Mouse (Mus musculus): Measurements from ENCODE around the gene Bdh2.

The Bdh2 gene

DNA sequence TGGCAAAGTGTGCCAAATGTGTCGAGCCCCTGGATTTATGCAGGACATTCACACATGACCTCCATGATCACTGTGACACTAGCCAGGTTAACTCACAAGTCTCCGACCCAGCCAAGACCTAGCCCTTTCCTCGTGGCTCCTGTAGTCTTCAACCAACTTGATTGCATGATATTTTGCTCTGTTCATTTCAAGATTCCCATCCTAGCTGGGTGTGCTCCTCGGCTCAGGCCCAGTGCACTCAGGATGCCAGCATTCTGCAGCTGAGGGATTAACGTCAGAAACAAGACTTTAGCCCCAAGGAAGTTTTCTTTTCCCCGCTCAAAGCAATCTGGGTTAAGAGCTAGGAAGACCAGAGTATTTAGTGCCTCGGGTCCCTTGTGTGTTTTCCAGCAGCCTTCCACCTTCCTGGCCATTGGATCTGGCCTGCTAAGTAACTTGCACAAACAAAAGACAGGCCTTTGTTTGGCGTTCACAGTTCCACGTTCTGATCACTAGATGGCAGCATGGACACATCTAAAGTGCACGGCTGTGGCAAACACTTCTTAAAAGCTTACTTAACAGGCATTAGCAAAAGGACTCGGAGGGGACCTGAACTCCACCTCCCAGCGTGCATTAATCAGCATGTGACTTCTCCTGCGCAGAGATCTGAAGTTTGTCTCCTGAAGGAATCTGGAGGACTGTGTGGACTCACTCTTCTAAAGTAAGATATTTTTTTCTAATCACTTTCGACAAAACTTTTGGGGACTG lies at the start of gene Bdh2:
Gene Bdh2, plus strand, starts transcription at position 553 of the 747 bp plus-strand sequence.
- peak; percentile 93 for DNase-seq (ENCODE audit: low spot score)

DNA sequence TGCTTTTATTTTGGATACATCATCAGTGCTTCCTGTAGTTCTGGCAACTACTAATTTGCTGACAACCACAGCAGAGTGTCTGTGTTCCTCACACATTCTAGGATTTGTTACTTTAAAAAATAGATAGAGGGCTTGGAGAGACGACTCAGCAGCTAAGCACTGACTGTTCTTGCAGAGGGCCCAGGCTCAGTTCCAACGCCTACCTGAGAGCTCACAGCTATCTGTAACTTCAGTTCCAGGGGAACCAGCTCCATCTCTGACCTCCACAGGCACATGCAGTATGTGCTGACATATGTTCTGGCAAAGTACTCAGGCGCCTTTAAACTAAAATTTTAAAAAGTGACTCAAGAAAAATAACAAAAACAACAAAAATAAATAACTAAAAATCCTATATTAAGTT lies 49.0 kb upstream of the Bdh2 start:
- DNase-seq (ENCODE audit: low spot score), result no peak

DNA sequence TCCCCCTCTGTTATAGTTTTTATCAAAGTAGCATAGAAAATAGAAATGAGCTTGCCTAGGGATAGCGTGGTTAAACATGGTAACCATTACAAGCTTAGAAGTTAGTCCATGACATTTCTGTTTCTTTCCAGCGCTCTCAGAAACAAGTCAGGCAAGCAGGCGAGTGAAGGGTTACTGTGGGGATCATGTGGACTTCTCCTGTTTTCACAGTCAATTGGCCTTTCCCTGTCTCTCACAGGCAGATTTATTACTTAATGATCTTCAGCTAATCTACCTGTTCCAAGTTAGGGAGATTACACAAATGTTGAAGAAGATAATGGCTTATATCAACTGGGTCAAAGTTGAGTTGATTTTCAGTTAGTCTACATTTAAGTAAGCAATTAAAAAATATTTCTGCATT lies 48.6 kb upstream of the Bdh2 start:
- DNase-seq (ENCODE audit: low spot score), result no peak

DNA sequence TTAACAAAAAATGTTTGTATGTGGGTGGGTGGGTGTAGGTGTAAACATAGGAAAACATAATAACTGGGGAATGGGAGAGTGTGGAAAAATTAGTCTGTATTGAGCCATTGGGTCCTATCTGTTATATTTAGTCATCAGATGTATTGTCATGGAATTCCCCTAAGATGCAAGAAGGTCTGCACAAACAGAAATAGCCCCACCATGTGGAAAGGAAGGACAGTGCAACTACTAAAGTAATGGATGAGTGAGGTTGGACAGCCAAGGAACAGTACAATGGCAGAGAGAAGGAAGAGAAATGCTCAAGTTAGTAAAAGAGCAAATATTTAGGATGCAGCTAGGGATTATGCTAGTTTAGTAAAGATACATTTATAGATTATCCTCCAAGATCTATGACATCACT lies 35.3 kb upstream of the Bdh2 start:
- DNase-seq (ENCODE audit: low spot score), result peak; percentile 51

DNA sequence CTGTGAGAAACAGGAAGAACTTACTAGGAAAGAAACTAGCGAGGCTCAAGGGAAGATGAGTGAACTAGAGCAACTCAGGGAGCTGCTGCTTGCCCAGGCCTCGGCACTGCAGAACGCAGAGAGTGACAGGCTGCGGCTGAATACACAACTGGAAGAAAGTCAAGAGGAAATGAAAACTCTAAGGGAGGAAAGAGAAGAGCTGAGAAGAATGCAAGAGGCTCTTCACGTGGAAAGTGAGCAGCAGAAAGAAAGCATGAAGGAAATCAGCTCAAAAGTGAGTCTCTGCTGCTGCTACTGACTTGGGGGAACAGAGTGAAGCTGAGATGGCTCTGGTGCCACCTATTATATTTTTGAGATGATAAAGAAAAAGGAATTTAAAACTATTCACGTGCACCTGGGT lies 34.2 kb upstream of the Bdh2 start:
- DNase-seq (ENCODE audit: low spot score), result no peak

DNA sequence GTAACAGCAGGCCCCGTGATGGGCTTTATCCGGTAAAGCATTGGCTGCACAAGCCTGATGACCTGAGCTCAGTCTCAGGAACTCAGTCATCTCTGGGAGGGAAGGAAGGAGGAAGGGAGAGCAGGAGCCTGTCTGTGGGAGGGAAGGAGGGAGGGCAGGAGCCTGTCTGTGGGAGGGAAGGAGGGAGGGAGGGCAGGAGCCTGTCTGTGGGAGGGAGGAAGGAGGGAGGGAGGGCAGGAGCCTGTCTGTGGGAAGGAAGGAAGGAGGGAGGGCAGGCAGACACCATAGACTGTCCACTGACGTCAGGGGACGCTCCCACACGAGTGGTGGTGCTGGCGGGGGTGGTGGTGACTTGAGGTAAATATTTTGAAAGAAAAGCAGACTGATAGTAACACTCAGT lies 31.9 kb upstream of the Bdh2 start:
- DNase-seq (ENCODE audit: low spot score), result no peak

DNA sequence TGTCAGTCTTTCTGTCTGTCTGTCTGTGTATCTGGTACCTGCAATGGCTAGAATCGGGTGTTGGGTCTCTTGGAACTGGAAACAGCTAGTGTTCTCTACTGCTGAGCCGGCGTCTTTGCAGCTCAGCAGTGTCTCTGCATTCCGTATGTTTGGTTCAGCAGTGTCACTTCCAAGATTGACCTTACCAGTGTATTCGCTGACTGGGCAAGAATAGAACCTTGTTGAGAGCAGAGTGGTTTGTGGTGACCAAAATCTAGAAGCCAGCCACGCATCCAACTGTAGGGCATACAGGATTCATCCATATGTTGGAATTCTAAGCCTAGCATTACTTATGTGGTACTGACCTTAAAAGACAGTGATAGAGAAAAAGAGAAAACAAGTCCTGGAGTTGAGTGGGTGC lies 29.2 kb upstream of the Bdh2 start:
- no peak for DNase-seq (ENCODE audit: low spot score)

DNA sequence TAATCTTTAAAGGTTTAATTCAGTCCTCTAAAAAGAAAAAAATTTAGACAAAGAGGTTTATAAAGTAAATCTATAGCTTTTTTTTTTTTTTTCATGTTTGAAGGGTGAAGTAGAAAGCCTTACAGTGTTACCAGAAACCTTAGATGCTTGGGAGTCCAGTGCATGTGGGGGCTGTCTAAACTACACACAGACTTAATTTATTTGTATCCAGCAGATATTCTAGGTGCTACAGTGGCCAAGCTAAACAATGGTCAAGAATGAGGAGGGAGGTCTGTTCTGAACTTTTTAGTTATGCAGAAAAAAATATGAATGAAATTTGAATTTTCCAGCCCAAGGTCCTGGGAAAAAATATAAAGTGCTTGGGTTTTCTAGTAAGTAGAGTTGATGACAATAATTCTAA lies 26.2 kb upstream of the Bdh2 start:
- DNase-seq (ENCODE audit: low spot score), result no peak

DNA sequence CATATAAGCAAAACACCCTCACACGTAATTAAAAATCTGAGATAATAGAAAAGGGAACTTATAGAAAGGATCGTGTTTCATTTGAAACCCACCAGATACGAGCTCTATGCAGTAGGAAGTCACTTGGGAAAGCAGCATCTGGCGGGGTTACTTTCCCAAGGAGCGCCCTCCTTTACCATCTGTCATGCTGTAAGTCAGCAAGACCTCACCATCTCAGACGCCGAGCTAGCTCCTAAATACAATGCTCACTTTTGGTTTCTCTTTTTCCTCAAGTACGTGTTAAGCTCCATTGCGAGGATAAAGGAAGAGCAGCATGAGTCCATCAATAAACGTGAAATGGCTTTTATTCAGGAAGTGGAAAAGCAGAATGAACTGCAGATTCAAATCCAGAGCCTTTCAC lies 22.1 kb upstream of the Bdh2 start:
- no peak for DNase-seq (ENCODE audit: low spot score)

DNA sequence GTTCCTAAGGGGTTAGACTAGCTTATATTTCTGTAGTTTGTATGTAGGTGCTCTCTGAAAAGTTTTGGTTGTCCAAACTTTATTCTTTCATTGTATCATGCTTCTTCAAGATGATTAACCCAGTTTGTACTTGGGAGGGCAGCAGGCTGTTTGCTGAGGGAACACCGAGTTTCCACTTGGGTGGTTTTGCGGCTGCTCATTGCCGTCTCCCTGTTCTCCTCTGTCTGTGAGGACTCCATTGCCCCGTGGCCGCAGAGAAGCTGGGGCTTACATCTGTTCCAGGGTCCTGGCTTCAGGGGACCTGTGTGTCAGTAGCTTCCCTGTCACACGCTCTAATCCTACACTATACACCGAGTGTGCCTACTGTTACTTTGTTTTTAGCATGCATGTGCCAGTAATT lies 20.8 kb upstream of the Bdh2 start:
- DNase-seq (ENCODE audit: low spot score), result no peak

DNA sequence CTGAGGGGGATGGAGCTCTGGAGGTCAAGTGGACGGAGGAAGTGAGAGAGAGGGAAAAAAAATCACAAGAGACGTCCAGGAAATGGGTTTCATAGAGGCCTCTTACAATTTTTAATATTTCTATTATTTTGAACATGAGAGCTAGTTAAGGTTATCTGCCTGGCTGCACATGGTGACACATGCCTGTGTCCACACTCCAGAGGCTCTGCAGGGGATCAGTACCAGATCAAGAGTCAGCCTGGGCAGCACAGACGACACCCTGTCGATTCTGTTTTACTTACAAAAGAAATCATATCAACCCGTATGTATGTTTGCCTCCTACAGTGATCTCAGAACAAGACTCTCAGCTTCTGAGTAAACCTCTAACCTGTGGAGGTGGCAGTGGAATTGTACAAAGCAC lies 12.4 kb upstream of the Bdh2 start:
- no peak for DNase-seq (ENCODE audit: low spot score)

DNA sequence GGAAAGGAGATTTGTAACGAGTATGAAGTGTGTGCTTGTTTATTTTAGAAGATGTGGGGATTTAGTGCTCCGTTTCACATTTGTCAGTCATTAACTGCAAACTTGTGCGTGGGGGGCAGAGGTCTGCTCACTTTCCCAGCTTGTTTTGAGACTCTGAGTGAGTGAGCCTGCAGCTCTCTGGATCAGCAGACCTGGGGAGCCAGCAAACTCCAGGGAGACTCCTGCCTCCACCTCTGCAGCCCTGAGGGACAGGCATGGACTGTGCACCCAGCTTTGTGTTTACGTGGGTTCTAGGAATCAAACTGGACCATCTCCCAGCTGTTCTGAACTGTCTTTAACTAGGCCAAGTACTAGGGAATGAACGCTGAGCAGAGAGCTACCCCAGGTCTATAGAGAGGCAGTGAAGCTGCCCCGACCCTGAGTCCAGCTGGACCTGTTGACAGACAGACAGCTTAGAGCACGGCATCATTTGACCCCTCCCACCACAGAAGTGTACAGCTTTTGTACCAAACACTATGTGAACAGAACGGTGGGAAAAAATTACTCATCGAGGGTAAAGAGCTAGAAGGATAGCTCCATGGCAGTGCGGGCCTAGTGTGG lies 11.5 kb upstream of the Bdh2 start:
- no peak for DNase-seq (ENCODE audit: low spot score)

DNA sequence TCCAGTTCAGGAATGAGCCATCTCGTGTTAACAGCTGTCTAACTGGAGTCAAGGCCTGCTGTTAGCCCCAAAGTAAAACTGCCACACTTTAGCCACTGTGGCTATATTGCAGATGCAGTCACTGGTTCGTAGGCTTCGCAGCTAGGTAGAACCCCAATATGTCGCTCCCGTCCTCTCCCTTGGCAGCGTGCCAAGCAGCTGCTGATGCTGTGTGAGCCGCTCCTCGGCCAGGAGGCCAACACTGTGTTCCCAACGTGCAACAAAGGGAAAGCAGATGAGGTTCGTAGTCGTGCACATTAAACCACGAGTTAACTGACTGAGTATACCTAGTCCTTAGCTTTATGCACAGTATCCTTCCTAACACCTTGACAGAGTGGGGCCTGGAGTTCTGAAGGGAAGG lies 8.4 kb upstream of the Bdh2 start:
- no peak for DNase-seq (ENCODE audit: low spot score)

DNA sequence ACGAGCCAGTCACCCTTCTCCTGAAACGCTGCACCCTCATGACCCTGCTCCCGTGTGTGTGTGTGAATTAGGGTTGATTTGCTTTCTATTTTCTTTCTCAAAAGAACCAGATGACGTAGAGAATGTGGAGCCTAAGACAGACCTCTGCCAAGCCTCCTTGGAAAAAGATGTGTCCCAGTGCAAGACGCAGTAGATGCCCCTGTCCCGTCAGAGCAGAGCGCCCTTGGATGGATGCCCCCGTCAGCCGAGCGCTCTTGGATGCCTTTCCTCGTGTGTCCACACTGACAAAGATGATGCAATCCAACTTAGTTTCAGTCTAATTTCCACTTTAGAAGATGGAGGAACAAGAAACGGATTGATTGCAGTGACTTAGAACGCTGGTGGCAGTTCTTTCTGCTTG lies 8.0 kb upstream of the Bdh2 start:
- DNase-seq (ENCODE audit: low spot score), result no peak

DNA sequence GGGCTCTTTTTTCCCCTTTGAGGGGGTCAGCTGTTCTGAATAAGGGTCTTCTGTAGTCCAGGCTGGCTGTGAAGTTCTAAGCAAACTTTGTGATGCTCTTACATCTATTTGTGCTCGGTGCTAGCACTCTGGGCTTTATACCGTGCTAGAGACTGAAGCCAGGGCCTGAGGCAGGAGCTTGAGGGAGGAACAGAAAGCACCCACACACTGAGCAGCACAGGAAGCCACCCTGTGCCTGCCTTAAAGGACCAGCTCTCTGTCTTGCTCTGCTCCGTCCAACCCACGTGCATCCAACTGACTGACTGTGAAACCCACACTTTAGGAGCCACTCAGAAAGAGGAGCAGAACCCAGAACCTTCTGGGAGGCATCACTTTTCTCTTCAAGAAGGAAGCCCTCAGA lies 861 bp upstream of the Bdh2 start:
- DNase-seq (ENCODE audit: low spot score), result no peak

DNA sequence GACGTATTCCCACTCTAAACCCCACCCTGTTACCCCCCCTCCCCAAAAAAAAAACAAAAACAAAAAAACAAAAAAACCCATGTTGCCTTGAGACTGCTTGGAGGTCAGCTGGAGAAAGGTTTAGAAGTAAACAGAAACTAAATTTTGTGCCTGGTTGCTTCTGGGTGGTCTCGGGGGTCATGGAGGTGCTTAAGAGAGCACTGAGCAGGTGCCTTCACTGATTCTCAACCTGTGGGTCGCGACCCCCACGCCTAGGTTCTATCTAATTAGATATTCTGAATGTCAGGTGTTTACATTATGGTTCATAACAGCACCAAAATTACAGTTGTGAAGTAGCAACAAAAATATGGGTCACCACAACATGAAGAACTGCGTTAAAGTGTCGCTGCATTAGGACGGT lies 680 bp downstream of the Bdh2 start:
- DNase-seq (ENCODE audit: low spot score), result no peak

DNA sequence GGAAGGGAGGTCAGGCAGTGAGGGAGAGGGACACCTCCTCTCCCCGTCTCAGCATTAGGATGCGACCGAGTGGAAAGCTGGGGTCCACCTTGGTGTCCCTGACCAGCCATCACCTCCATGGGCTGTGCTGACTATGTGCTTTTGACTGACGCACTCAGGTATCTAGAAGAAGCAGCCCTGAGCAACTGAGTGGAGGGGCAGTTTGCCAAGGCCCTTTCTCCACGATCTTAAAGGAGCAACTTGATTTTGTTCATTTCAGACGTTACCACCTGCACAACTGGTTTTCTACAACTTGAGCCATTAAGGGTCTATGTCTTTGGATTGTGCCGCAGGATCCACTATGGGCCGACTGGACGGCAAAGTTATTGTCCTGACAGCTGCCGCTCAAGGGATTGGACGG lies 4.2 kb downstream of the Bdh2 start:
- no peak for DNase-seq (ENCODE audit: low spot score)

DNA sequence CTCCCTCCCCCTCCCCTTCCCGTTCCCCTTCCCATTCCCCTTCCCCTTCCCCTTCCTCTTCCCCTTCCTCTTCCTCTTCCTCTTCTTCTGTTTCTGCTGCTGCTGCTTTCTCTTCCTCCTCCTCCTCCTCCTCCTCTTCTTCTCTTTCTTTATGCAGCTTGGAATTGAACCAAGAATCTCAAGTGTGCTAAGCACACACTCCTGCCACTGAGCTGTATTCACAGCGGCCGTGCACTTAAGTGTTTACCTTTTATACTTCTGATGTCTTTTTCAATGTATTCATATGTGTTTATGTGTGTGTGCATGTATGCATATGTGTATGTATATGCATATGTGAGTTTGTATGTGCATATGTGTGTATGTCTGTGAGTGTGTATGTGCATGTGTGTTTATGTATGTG lies 4.8 kb downstream of the Bdh2 start:
- no peak for DNase-seq (ENCODE audit: low spot score)

DNA sequence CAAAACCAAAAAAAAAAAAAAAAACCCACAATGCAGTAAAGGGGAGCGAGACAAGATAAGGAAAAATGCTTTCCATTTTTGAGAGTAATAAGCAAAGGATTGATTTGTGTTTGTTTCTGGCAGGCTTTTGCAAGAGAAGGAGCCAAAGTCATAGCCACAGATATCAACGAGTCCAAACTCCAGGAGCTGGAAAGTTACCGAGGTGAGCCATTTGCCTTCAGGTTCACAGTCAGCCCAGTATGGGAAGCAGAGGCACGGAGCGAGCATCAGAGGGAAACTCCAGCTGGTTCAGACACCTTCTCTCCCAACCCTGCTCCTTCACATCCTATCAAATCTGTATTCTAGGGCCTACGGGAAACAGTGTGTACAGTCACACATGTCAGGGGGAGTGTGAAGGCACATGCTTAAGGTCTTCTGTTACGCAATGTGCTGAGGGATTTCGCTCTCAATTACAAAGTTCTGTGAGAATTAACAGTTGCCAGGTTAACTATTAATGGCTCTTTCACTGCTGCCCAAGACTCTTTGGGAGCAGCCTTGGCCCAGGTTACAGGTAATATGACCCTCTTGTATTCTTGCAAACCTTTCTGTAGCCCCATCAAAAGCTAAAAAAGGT lies 7.2 kb downstream of the Bdh2 start:
- DNase-seq (ENCODE audit: low spot score), result no peak

DNA sequence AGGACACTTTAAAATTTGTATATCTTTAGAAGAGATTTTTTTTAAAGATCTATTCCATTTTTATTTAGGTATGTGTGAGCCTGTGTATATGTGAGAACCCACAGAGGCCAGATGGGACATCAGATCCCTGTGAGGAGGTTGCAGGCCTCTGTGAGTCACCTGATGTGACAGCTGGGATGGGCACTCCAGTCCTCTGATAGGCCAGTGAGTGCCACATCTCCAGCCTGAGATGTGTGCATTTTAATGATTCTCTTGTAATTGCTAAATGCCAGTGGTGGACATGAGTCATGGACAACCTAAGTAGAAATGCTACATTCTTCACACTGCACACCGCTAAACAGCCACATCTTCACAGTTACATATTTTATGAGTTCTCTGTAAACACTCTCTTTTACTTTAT lies 8.1 kb downstream of the Bdh2 start:
- no peak for DNase-seq (ENCODE audit: low spot score)

DNA sequence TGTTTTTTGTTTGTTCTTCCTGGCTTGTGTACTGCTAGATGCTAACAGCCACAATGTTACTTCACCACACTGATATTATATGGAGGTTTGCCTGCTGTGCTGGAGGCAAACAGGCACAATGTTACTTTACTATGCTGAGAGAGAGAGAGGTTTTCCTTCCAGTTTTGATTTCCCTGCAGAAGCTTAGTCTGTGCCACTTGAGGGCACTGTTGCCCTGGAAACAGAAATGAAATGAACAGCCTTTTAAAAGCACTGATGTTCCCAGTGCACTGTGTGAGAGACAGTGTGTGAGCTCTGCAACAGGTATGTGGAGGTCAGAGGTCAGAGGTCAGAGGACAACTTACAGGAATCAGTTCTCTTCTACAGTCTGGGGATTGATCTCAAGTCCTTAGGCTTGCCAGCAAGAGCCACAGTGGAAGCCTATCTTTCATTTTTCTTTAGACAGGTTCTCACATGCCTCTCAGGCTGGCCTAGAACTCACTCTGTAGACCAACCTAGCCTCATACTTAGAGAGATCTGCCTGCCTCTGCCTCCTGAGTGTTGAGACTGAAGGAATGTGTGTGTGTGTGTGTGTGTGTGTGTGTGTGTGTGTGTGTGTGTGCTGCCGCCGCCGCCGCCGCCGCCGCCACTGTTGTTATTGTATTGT lies 9.4 kb downstream of the Bdh2 start:
- DNase-seq (ENCODE audit: low spot score), result peak; percentile 89

DNA sequence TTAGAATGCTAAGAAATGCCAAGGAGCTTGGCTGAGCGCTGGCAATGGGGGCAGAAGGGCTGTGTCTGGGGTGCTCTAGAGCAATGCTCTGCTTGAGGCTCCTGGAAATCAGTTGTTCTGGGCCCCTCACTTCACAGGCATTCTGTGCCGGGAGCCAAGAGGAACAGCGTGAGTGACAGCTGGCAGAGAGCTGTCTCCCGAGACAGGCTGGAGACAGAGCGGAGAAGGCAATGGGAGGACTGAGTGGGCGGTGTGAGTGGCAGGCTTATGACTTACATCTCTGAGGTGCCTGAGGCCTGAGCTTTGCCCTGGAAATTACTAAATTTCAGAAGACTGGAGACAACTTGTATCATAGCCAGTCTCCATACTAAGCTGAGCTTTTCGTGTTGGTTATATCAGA lies 12.7 kb downstream of the Bdh2 start:
- peak; percentile 61 for DNase-seq (ENCODE audit: low spot score)

DNA sequence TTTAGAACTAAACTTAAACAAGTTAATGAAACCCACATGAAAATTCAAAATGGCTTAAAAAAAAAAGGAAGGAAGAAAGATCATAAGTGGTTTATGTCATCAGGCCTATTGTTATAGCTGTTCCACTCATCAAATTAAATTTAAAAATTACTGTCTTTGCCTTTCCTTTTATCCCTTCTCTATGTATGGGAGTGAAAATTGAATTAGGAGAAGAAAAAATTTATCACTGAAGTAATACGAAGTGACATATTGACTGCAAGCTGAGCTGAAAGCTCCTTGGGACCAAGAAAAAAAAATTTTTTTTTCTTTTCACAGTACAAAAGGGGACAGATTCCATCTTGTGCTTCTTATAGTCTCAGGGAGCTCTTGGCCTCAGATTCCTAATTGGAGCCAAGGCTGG lies 14.5 kb downstream of the Bdh2 start:
- no peak for DNase-seq (ENCODE audit: low spot score)
